Mouse (Mus musculus) heart, embryonic 10.5 days (tissue): ENCODE measurements at regions not wholly inside any gene's neighbourhood (a gene's known extent, or its start where the extent isn't known, plus 50 kb on each side); places are given as distances from the start of the nearest gene placed in this dataset.

Experiments
- DNase-seq: peaks from one replicate; pipeline ENCODE4 v3.0.0-alpha.2; 2017; ENCODE audit warnings: low spot score
- H3K27ac ChIP-seq: fragments of 300-500 bp; sonication (generic); 2 replicates; pipeline ENCODE4 v1.5.1; 2016; ENCODE audit warnings: mild to moderate bottlenecking
- H3K27me3 ChIP-seq: fragments of 300-500 bp; sonication (generic); 2 replicates; pipeline ENCODE4 v1.6.1; 2016; ENCODE audit warnings: mild to moderate bottlenecking; ENCODE audit not compliant: poor library complexity, insufficient read depth, severe bottlenecking
- H3K36me3 ChIP-seq: fragments of 300-500 bp; sonication (generic); 2 replicates; pipeline ENCODE4 v1.6.1; 2016; ENCODE audit warnings: mild to moderate bottlenecking, moderate library complexity
- H3K4me1 ChIP-seq: fragments of 300-500 bp; sonication (generic); 2 replicates; pipeline ENCODE4 v1.6.1; 2016; ENCODE audit warnings: mild to moderate bottlenecking
- H3K4me3 ChIP-seq: fragments of 300-500 bp; sonication (generic); 2 replicates; pipeline ENCODE4 v1.5.1; 2016; ENCODE audit warnings: mild to moderate bottlenecking, moderate library complexity
- H3K9me3 ChIP-seq: fragments of 300-500 bp; sonication (generic); 2 replicates; pipeline ENCODE4 v1.6.1; 2016; ENCODE audit warnings: mild to moderate bottlenecking, moderate library complexity
- WGBS: fragments of 180-500 bp; shearing (Covaris S2); methylation state at CpG from one replicate; pipeline ENCODE4 v1.1.7; 2016; 5-methylcytosine and 5-hydroxymethylcytosine counted together

- no peaks in the 10 kb centered on the region for H3K4me1 ChIP-seq
- H3K27me3 ChIP-seq = no peaks in the 10 kb centered on the region
- no peaks in the 10 kb centered on the region for H3K9me3 ChIP-seq
- H3K27ac ChIP-seq = no peak overlapping the region
- no peaks in the 10 kb centered on the region for H3K36me3 ChIP-seq
- DNase-seq = no peak
- no peak overlapping the region for H3K4me3 ChIP-seq
- WGBS = 85% methylated on average over 9 of the region's 11 CpGs
Measured at GRCm38 (mm10) chr1:13998178-13998708, 2094.9 kb downstream of the 4930444P10Rik start.

- H3K9me3 ChIP-seq = no peaks in the 10 kb centered on the region
- no peaks in the 10 kb centered on the region for H3K4me1 ChIP-seq
- no peak for DNase-seq
- H3K4me3 ChIP-seq = no peak overlapping the region
- no peak overlapping the region for H3K27ac ChIP-seq
- H3K27me3 ChIP-seq = no peaks in the 10 kb centered on the region
- 82% methylated on average over 9 of the region's 9 CpGs for WGBS
- no peaks in the 10 kb centered on the region for H3K36me3 ChIP-seq
Measured at GRCm38 (mm10) chr1:13993825-13994509, 2099.2 kb downstream of the 4930444P10Rik start.

GRCm38 (mm10) chr1:13992978-13993377 is 2100.1 kb downstream of the 4930444P10Rik start:
- H3K36me3 ChIP-seq = no peaks in the 10 kb centered on the region
- 83% methylated on average over 9 of the region's 9 CpGs for WGBS

GRCm38 (mm10) chr1:13989360-13989759 is 2103.8 kb downstream of the 4930444P10Rik start:
- 75% methylated on average over 3 of the region's 3 CpGs for WGBS
- H3K27me3 ChIP-seq = no peaks in the 10 kb centered on the region
- H3K4me3 ChIP-seq = no peak overlapping the region
- no peak overlapping the region for H3K27ac ChIP-seq
- no peaks in the 10 kb centered on the region for H3K4me1 ChIP-seq
- DNase-seq = no peak
- no peaks in the 10 kb centered on the region for H3K36me3 ChIP-seq
- no peaks in the 10 kb centered on the region for H3K9me3 ChIP-seq

More at GRCm38 (mm10) chr1:13992978-13993377, 2100.1 kb downstream of the 4930444P10Rik start:
- H3K27me3 ChIP-seq = no peaks in the 10 kb centered on the region
- no peaks in the 10 kb centered on the region for H3K9me3 ChIP-seq
- H3K4me3 ChIP-seq = no peak overlapping the region
- no peak overlapping the region for H3K27ac ChIP-seq
- H3K4me1 ChIP-seq = no peaks in the 10 kb centered on the region
- DNase-seq = no peak

DNA sequence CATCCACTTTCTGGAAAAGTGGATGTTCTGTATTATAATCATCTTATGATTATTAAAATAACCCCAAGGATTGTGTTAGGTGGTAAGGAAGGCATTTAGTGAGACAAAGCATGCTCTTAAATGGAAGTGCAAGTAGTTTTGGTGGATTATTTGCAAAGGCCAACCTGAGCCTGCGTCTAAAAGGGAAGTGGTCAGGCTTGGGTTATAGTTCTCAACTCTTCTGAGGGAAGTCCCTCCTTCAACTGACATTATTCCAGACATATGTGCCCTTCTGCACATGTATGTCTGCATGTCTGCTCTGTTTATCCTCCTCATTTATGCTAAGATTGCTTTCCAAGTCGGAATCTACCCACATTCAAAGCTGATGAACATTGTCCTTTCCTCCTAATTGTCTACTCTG is 2108.3 kb downstream of the 4930444P10Rik start:
- Histone ChIP-seq H3K9me3 (no peaks in the 10 kb centered on the region), H3K27ac (no peak overlapping the region), H3K4me1 (no peaks in the 10 kb centered on the region), H3K27me3 (no peaks in the 10 kb centered on the region), H3K4me3 (no peak overlapping the region), H3K36me3 (no peaks in the 10 kb centered on the region)
- WGBS = 73% methylated on average over 2 of the region's 2 CpGs
- DNase-seq = no peak

GRCm38 (mm10) chr1:13980273-13980672 is 2112.9 kb downstream of the 4930444P10Rik start:
- Histone ChIP-seq H3K9me3 (no peaks in the 10 kb centered on the region), H3K36me3 (no peaks in the 10 kb centered on the region), H3K4me1 (no peaks in the 10 kb centered on the region), H3K27me3 (no peaks in the 10 kb centered on the region), H3K27ac (no peak overlapping the region), H3K4me3 (no peak overlapping the region)
- 87% methylated on average over 6 of the region's 6 CpGs for WGBS
- DNase-seq = no peak

- DNase-seq = no peak
- H3K4me3 ChIP-seq = no peak overlapping the region
- H3K27me3 ChIP-seq = no peaks in the 10 kb centered on the region
- 81% methylated on average over 3 of the region's 3 CpGs for WGBS
- H3K4me1 ChIP-seq = no peaks in the 10 kb centered on the region
- no peaks in the 10 kb centered on the region for H3K36me3 ChIP-seq
- no peaks in the 10 kb centered on the region for H3K9me3 ChIP-seq
- H3K27ac ChIP-seq = no peak overlapping the region
Measured at GRCm38 (mm10) chr1:13978640-13979039, 2114.5 kb downstream of the 4930444P10Rik start.

DNA sequence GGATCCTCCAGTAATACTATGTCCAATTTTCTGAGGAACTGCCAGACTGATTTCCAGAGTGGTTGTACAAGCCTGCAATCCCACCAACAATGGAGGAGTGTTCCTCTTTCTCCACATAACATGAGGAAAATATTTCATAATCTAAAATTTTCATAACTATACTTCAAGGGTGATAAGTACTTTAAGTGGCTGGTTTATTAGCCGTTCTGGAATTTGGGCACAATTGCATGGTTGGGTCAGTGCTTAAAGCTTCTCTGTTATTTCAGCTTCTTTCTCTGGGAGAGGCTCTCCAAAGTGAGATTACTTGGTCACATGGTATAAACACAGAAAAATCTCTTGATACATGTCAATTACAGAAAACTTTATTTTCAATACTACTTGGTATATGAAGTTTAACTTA is 2115.9 kb downstream of the 4930444P10Rik start:
- H3K4me3 ChIP-seq = no peak overlapping the region
- 71% methylated on average over 1 of the region's 1 CpGs for WGBS
- H3K27me3 ChIP-seq = no peaks in the 10 kb centered on the region
- no peak overlapping the region for H3K27ac ChIP-seq
- H3K36me3 ChIP-seq = no peaks in the 10 kb centered on the region
- no peak for DNase-seq
- H3K4me1 ChIP-seq = no peaks in the 10 kb centered on the region
- no peaks in the 10 kb centered on the region for H3K9me3 ChIP-seq

- WGBS = 89% methylated on average over 3 of the region's 3 CpGs
- Histone ChIP-seq H3K36me3 (no peaks in the 10 kb centered on the region), H3K4me1 (no peaks in the 10 kb centered on the region), H3K4me3 (no peak overlapping the region), H3K27me3 (no peaks in the 10 kb centered on the region), H3K9me3 (no peaks in the 10 kb centered on the region), H3K27ac (no peak overlapping the region)
- no peak for DNase-seq
Measured at GRCm38 (mm10) chr1:13949241-13949640, 2143.9 kb downstream of the 4930444P10Rik start.

- DNase-seq = no peak
- Histone ChIP-seq H3K4me1 (no peaks in the 10 kb centered on the region), H3K27ac (no peak overlapping the region), H3K9me3 (peaks cover 5% of the 10 kb centered on the region; the same call in 1 of the 2 replicates), H3K36me3 (no peaks in the 10 kb centered on the region), H3K27me3 (no peaks in the 10 kb centered on the region), H3K4me3 (no peak overlapping the region)
- WGBS = 81% methylated on average over 3 of the region's 3 CpGs
Measured at GRCm38 (mm10) chr1:13941351-13941750, 2151.8 kb downstream of the 4930444P10Rik start.

- DNase-seq = no peak
- Histone ChIP-seq H3K27me3 (no peaks in the 10 kb centered on the region), H3K27ac (no peak overlapping the region), H3K9me3 (peaks cover 5% of the 10 kb centered on the region; the same call in 1 of the 2 replicates), H3K4me1 (no peaks in the 10 kb centered on the region), H3K36me3 (no peaks in the 10 kb centered on the region), H3K4me3 (no peak overlapping the region)
Measured at GRCm38 (mm10) chr1:13938344-13938743, 2154.8 kb downstream of the 4930444P10Rik start.

- no peak for DNase-seq
- Histone ChIP-seq H3K27me3 (no peaks in the 10 kb centered on the region), H3K4me1 (no peaks in the 10 kb centered on the region), H3K4me3 (no peak overlapping the region), H3K27ac (no peak overlapping the region), H3K36me3 (no peaks in the 10 kb centered on the region), H3K9me3 (peaks cover 5% of the 10 kb centered on the region; the same call in 1 of the 2 replicates)
- 53% methylated on average over 4 of the region's 4 CpGs for WGBS
Measured at GRCm38 (mm10) chr1:13935938-13936491, 2157.1 kb downstream of the 4930444P10Rik start.

DNA sequence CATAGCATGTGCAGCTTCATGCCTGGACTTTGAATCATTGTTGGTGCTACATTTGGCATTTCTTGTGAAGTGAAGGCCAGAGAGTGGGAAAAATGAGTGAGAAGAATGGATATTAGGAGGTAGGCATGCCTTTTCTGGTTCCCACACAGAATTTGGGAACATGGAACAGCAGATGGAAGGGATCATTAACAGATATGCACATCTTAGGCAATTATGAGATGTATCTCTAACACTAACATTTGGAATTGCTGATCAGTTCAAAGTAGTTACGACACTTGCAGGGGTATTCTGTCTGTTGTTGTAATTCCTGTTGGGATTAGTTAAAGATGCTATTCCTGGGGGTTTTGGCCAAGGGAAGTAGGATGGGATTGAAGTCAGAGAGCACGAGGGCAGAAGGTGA is 2164.4 kb downstream of the 4930444P10Rik start:
- H3K4me1 ChIP-seq = peaks cover 5% of the 10 kb centered on the region; the same call in 1 of the 2 replicates
- no peaks in the 10 kb centered on the region for H3K36me3 ChIP-seq
- no peak overlapping the region for H3K4me3 ChIP-seq
- no peak for DNase-seq
- H3K9me3 ChIP-seq = no peaks in the 10 kb centered on the region
- WGBS = 75% methylated on average over 2 of the region's 2 CpGs
- no peak overlapping the region for H3K27ac ChIP-seq
- no peaks in the 10 kb centered on the region for H3K27me3 ChIP-seq
